Mouse (Mus musculus) MEL (cell line): ENCODE measurements at regions not wholly inside any gene's neighbourhood (a gene's known extent, or its start where the extent isn't known, plus 50 kb on each side); places are given as distances from the start of the nearest gene placed in this dataset.

Experiments
- CTCF ChIP-seq, 3 experiments: IDR thresholded peaks in 2 of 3; conservative IDR thresholded peaks in 1 of 3; 2 replicates each; pipeline ENCODE4 v1.5.1; 2011 to 2012; ENCODE audit warnings: low read length in 3 of 3, low read depth in 2 of 3, mild to moderate bottlenecking in 2 of 3, improper control_type of control experiment in 1 of 3, inconsistent platforms in 1 of 3, mixed read lengths in 1 of 3, moderate library complexity in 1 of 3; ENCODE audit not compliant: control insufficient read depth in 1 of 3, insufficient read depth in 1 of 3, poor library complexity in 1 of 3, severe bottlenecking in 1 of 3
- E2F4 ChIP-seq: IDR thresholded peaks from 2 replicates; pipeline ENCODE4 v1.6.1; 2011; ENCODE audit warnings: low read depth, low read length, improper control_type of control experiment, borderline replicate concordance
- POLR2A ChIP-seq, 2 experiments: IDR thresholded peaks; 2 replicates each; pipeline ENCODE4 v1.6.1; 2011 to 2012; ENCODE audit warnings: low read length in 2 of 2, mild to moderate bottlenecking in 2 of 2, control low read depth in 1 of 2, improper control_type of control experiment in 1 of 2, low read depth in 1 of 2, moderate library complexity in 1 of 2; ENCODE audit not compliant: control insufficient read depth in 1 of 2, insufficient read depth in 1 of 2, poor library complexity in 1 of 2

- TF ChIP-seq E2F4 (no peak), CTCF (IDR thresholded peaks at IDR 0.05 in 2 of 3, conservative IDR thresholded peaks at IDR 0.05 in 1 of 3; ENCODE audit: control insufficient read depth in 1 of 3, insufficient read depth in 1 of 3, low read depth in 2 of 3, low read length in 3 of 3, poor library complexity in 1 of 3, severe bottlenecking in 1 of 3) (no peak), POLR2A (IDR thresholded peaks at IDR 0.05; ENCODE audit: control insufficient read depth in 1 of 2, insufficient read depth in 1 of 2, low read depth in 1 of 2, low read length in 2 of 2, poor library complexity in 1 of 2) (no peak)
Observed at GRCm38 (mm10) chr8:82184022-82184421, 219.0 kb downstream of the Il15 start.
